ENCODE assay signal across 8 mouse cellular contexts in the genomic region with DNA sequence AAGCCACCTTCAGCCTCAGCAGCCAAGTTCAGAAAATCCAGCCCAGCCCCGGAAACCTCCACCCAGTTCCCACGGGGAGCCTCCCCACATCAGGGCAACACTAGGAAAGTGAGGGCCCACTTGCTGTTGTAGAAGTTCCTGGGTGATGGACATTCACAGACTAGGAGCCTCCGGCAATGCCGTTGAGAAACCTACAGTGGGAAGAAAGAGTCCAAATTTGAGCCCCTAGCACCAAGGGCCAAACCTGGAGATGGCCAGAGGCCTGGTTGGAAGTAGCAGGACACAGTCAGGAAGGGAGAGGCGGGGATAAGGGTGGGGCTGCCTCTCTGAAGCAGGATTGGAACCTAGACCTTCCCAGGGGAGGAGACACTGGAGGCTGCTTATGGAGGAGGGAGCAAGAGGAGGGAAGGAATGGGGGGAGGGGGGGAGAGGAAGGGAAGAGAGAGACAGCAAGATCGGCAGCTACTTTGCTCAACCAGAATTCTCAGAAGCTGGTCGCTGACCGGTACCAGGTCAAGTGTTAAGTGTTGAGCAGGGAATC. TPM values are rescaled to one million over a fixed set of nuclear protein-coding genes. Genes with fewer than 3 reads are reported as not detected.
DNase-seq lines count a peak whose midpoint lies in the region; ATAC-seq lines count a peak whose summit lies in the region.

No protein-coding gene starts in this region.

- no peaks in the 10 kb centered on the region for H3K27me3 ChIP-seq in embryonic facial prominence, embryonic 15.5 days
- H3K27me3 ChIP-seq in hindbrain, embryonic 10.5 days (ENCODE audit: insufficient read depth, poor library complexity, severe bottlenecking), result peaks cover 12% of the 10 kb centered on the region; the same call in 1 of the 2 replicates
- 0 out of 2 replicates have a peak, but pooled peaks cover 6% of the 10 kb centered on the region for H3K27me3 ChIP-seq in limb, embryonic 13.5 days
- H3K27me3 ChIP-seq in neural tube, embryonic 13.5 days, result no peaks in the 10 kb centered on the region

- H3K9me3 ChIP-seq in embryonic facial prominence, embryonic 15.5 days (replicated peaks), result no peaks in the 10 kb centered on the region
- no peaks in the 10 kb centered on the region for H3K9me3 ChIP-seq in hindbrain, embryonic 10.5 days
- no peaks in the 10 kb centered on the region for H3K9me3 ChIP-seq in limb, embryonic 13.5 days
- no peaks in the 10 kb centered on the region for H3K9me3 ChIP-seq in neural tube, embryonic 13.5 days

- H3K4me3 ChIP-seq in embryonic facial prominence, embryonic 15.5 days (replicated peaks), result peak overlapping the region; percentile 85
- peak overlapping the region; percentile 14 for H3K4me3 ChIP-seq in hindbrain, embryonic 10.5 days
- peak overlapping the region; percentile 93; the same call in 1 of the 2 replicates for H3K4me3 ChIP-seq in limb, embryonic 13.5 days
- no peak overlapping the region; the same call in 1 of the 2 replicates for H3K4me3 ChIP-seq in neural tube, embryonic 13.5 days

- peaks cover 35% of the 10 kb centered on the region for H3K4me1 ChIP-seq in embryonic facial prominence, embryonic 15.5 days
- H3K4me1 ChIP-seq in hindbrain, embryonic 10.5 days (replicated peaks), result peaks cover 50% of the 10 kb centered on the region
- peaks cover 30% of the 10 kb centered on the region for H3K4me1 ChIP-seq in limb, embryonic 13.5 days
- H3K4me1 ChIP-seq in neural tube, embryonic 13.5 days (replicated peaks), result peaks cover 38% of the 10 kb centered on the region

- H3K36me3 ChIP-seq in embryonic facial prominence, embryonic 15.5 days, result no peaks in the 10 kb centered on the region
- H3K36me3 ChIP-seq in hindbrain, embryonic 10.5 days, result peaks cover under 1% of the 10 kb centered on the region; the same call in 1 of the 2 replicates
- peaks cover under 1% of the 10 kb centered on the region; the same call in 1 of the 2 replicates for H3K36me3 ChIP-seq in limb, embryonic 13.5 days
- H3K36me3 ChIP-seq in neural tube, embryonic 13.5 days, result no peaks in the 10 kb centered on the region

- 30% methylated on average over 8 of the region's 8 CpGs for WGBS in embryonic facial prominence, embryonic 15.5 days
- 41% methylated on average over 8 of the region's 8 CpGs for WGBS in hindbrain, embryonic 10.5 days
- 35% methylated on average over 8 of the region's 8 CpGs for WGBS in limb, embryonic 13.5 days
- WGBS in neural tube, embryonic 13.5 days, result 43% methylated on average over 8 of the region's 8 CpGs

- DNase-seq in ovary, postnatal 36 days (ENCODE audit: low spot score), result peak; percentile 54
- no peak for DNase-seq in ovary, postnatal 14 days (ENCODE audit: low spot score)
- DNase-seq in hindbrain, embryonic 10.5 days (ENCODE audit: low spot score), result no peak
- no peak for DNase-seq in spleen, adult 18-20 months
- DNase-seq in thymus, postnatal 0 days (ENCODE audit: low spot score), result no peak

- no peak overlapping the region for H3K9ac ChIP-seq in embryonic facial prominence, embryonic 15.5 days
- no peak overlapping the region for H3K9ac ChIP-seq in limb, embryonic 13.5 days
- H3K9ac ChIP-seq in neural tube, embryonic 13.5 days, result 0 out of 2 replicates have a peak overlapping the region, but pooled peaks have one; percentile 73

- H3K27ac ChIP-seq in embryonic facial prominence, embryonic 15.5 days (replicated peaks), result peak overlapping the region; percentile 99
- H3K27ac ChIP-seq in hindbrain, embryonic 10.5 days, result peak overlapping the region; percentile 42; the same call in 1 of the 2 replicates
- H3K27ac ChIP-seq in limb, embryonic 13.5 days, result 0 out of 2 replicates have a peak overlapping the region, but pooled peaks have one; percentile 28
- no peak overlapping the region for H3K27ac ChIP-seq in neural tube, embryonic 13.5 days (replicated peaks)

- no peak for ATAC-seq in embryonic facial prominence, embryonic 15.5 days (ENCODE audit: insufficient number of reproducible peaks, low FRiP score, low TSS enrichment, low read depth)
- ATAC-seq in limb, embryonic 13.5 days (ENCODE audit: low FRiP score, low read depth), result no peak
- no peak for ATAC-seq in neural tube, embryonic 13.5 days (ENCODE audit: low read depth)

- H3K4me2 ChIP-seq in embryonic facial prominence, embryonic 15.5 days (replicated peaks), result peak overlapping the region; percentile 87
- H3K4me2 ChIP-seq in limb, embryonic 13.5 days (replicated peaks), result peak overlapping the region; percentile 81
- H3K4me2 ChIP-seq in neural tube, embryonic 13.5 days, result peak overlapping the region; percentile 78

RNA-seq across cellular contexts. Expression of a gene that starts 1.3 kb away (rescaled TPM):
- polyA plus RNA-seq in embryonic facial prominence, embryonic 15.5 days (2015; fragmentation: Nextera tagmentation; extraction: Ambion mirVana), result 41.3 and 47.6 TPM in 2 replicates
- polyA plus RNA-seq in hindbrain, embryonic 10.5 days (2016; fragmentation: Nextera tagmentation; extraction: Ambion mirVana), result 24.4 and 24.8 TPM in 2 replicates
- 27.5 and 29.1 TPM in 2 replicates for polyA plus RNA-seq in limb, embryonic 13.5 days (2015; fragmentation: Nextera tagmentation; extraction: Ambion mirVana)
- 15.0 and 16.5 TPM in 2 replicates for polyA plus RNA-seq in neural tube, embryonic 13.5 days (2015; fragmentation: Nextera tagmentation; extraction: Ambion mirVana)
- 35.8 and 37.0 TPM in 2 replicates for polyA plus RNA-seq in thymus, postnatal 0 days (2015; fragmentation: Nextera tagmentation; extraction: Ambion mirVana)

RNA-seq across cellular contexts. Expression of a gene that starts 2.9 kb away (rescaled TPM):
- polyA plus RNA-seq in embryonic facial prominence, embryonic 15.5 days (2015; fragmentation: Nextera tagmentation; extraction: Ambion mirVana), result 40.7 and 41.9 TPM in 2 replicates
- 44.0 and 49.9 TPM in 2 replicates for polyA plus RNA-seq in hindbrain, embryonic 10.5 days (2016; fragmentation: Nextera tagmentation; extraction: Ambion mirVana)
- 38.6 and 40.7 TPM in 2 replicates for polyA plus RNA-seq in limb, embryonic 13.5 days (2015; fragmentation: Nextera tagmentation; extraction: Ambion mirVana)
- 46.2 and 47.2 TPM in 2 replicates for polyA plus RNA-seq in neural tube, embryonic 13.5 days (2015; fragmentation: Nextera tagmentation; extraction: Ambion mirVana)
- polyA plus RNA-seq in thymus, postnatal 0 days (2015; fragmentation: Nextera tagmentation; extraction: Ambion mirVana), result 19.6 and 20.1 TPM in 2 replicates

RNA-seq across cellular contexts. Expression of a gene that starts 20.6 kb away (rescaled TPM):
- 59.1 and 67.7 TPM in 2 replicates for polyA plus RNA-seq in embryonic facial prominence, embryonic 15.5 days (2015; fragmentation: Nextera tagmentation; extraction: Ambion mirVana)
- polyA plus RNA-seq in hindbrain, embryonic 10.5 days (2016; fragmentation: Nextera tagmentation; extraction: Ambion mirVana), result 69.6 and 73.9 TPM in 2 replicates
- 77.3 and 78.4 TPM in 2 replicates for polyA plus RNA-seq in limb, embryonic 13.5 days (2015; fragmentation: Nextera tagmentation; extraction: Ambion mirVana)
- polyA plus RNA-seq in neural tube, embryonic 13.5 days (2015; fragmentation: Nextera tagmentation; extraction: Ambion mirVana), result 17.3 and 17.4 TPM in 2 replicates
- polyA plus RNA-seq in thymus, postnatal 0 days (2015; fragmentation: Nextera tagmentation; extraction: Ambion mirVana), result 66.6 and 68.8 TPM in 2 replicates

RNA-seq across cellular contexts. Expression of a gene that starts 21.7 kb away (rescaled TPM):
- polyA plus RNA-seq in embryonic facial prominence, embryonic 15.5 days (2015; fragmentation: Nextera tagmentation; extraction: Ambion mirVana), result 109 and 110 TPM in 2 replicates
- polyA plus RNA-seq in hindbrain, embryonic 10.5 days (2016; fragmentation: Nextera tagmentation; extraction: Ambion mirVana), result 76.7 and 78.1 TPM in 2 replicates
- polyA plus RNA-seq in limb, embryonic 13.5 days (2015; fragmentation: Nextera tagmentation; extraction: Ambion mirVana), result 94.6 and 96.8 TPM in 2 replicates
- 60.3 and 67.3 TPM in 2 replicates for polyA plus RNA-seq in neural tube, embryonic 13.5 days (2015; fragmentation: Nextera tagmentation; extraction: Ambion mirVana)
- 138 and 145 TPM in 2 replicates for polyA plus RNA-seq in thymus, postnatal 0 days (2015; fragmentation: Nextera tagmentation; extraction: Ambion mirVana)

RNA-seq across cellular contexts. Expression of a gene that starts 32.7 kb away (rescaled TPM):
- polyA plus RNA-seq in embryonic facial prominence, embryonic 15.5 days (2015; fragmentation: Nextera tagmentation; extraction: Ambion mirVana), result 455 and 479 TPM in 2 replicates
- polyA plus RNA-seq in hindbrain, embryonic 10.5 days (2016; fragmentation: Nextera tagmentation; extraction: Ambion mirVana), result 843 and 861 TPM in 2 replicates
- polyA plus RNA-seq in limb, embryonic 13.5 days (2015; fragmentation: Nextera tagmentation; extraction: Ambion mirVana), result 670 and 703 TPM in 2 replicates
- polyA plus RNA-seq in neural tube, embryonic 13.5 days (2015; fragmentation: Nextera tagmentation; extraction: Ambion mirVana), result 612 and 623 TPM in 2 replicates
- polyA plus RNA-seq in thymus, postnatal 0 days (2015; fragmentation: Nextera tagmentation; extraction: Ambion mirVana), result 364 and 365 TPM in 2 replicates
